Mouse (Mus musculus) kidney, adult 18-20 months (tissue): ENCODE measurements around the gene Rabep2.
"Not testable (repeated sequence)": the region's sequence is repeated elsewhere in the genome, so short reads cannot be mapped to it uniquely, and the experiment has no call there.

Source experiments
- DNase-seq: peaks from one replicate; pipeline ENCODE4 v3.0.0; 2021

The Rabep2 gene

GRCm38 (mm10) chr7:126428631-126429502 lies at the start of gene Rabep2:
Gene Rabep2, plus strand, starts transcription at chr7:126428759.
- DNase-seq, result peak; percentile 98

GRCm38 (mm10) chr7:126383565-126383964 lies 45.0 kb upstream of the Rabep2 start:
- DNase-seq, result no peak

- DNase-seq, result no peak
Observed at GRCm38 (mm10) chr7:126388185-126388584, 40.4 kb upstream of the Rabep2 start.

GRCm38 (mm10) chr7:126392086-126392884 lies 36.3 kb upstream of the Rabep2 start:
- DNase-seq, result not testable (repeated sequence)

GRCm38 (mm10) chr7:126396298-126397119 lies 32.0 kb upstream of the Rabep2 start, which contains the start of gene Nfatc2ip:
Gene Nfatc2ip, minus strand, starts transcription at chr7:126396737.
- peak; percentile 99 for DNase-seq

- DNase-seq, result no peak
Observed at GRCm38 (mm10) chr7:126397221-126397620, 31.3 kb upstream of the Rabep2 start.

- no peak for DNase-seq
Observed at GRCm38 (mm10) chr7:126397822-126398221, 30.7 kb upstream of the Rabep2 start.

GRCm38 (mm10) chr7:126399548-126399947 lies 29.0 kb upstream of the Rabep2 start:
- peak; percentile 84 for DNase-seq

GRCm38 (mm10) chr7:126402518-126402917 lies 26.0 kb upstream of the Rabep2 start:
- not testable (repeated sequence) for DNase-seq

- DNase-seq, result no peak
Observed at GRCm38 (mm10) chr7:126408686-126409085, 19.9 kb upstream of the Rabep2 start.

- DNase-seq, result no peak
Observed at GRCm38 (mm10) chr7:126411061-126411460, 17.5 kb upstream of the Rabep2 start.

- no peak for DNase-seq
Observed at GRCm38 (mm10) chr7:126414725-126415124, 13.8 kb upstream of the Rabep2 start, which contains the start of gene Cd19. Gene Cd19, minus strand, starts transcription at chr7:126414889.

GRCm38 (mm10) chr7:126416615-126417014 lies 11.9 kb upstream of the Rabep2 start:
- DNase-seq, result no peak

GRCm38 (mm10) chr7:126417045-126417444 lies 11.5 kb upstream of the Rabep2 start:
- no peak for DNase-seq

- no peak for DNase-seq
Observed at GRCm38 (mm10) chr7:126417606-126418005, 11.0 kb upstream of the Rabep2 start.

- no peak for DNase-seq
Observed at GRCm38 (mm10) chr7:126418496-126418895, 10.1 kb upstream of the Rabep2 start.

- no peak for DNase-seq
Observed at GRCm38 (mm10) chr7:126421756-126422155, 6.8 kb upstream of the Rabep2 start.

- no peak for DNase-seq
Observed at GRCm38 (mm10) chr7:126424161-126424560, 4.4 kb upstream of the Rabep2 start.

GRCm38 (mm10) chr7:126427323-126427860 lies 1.2 kb upstream of the Rabep2 start:
- DNase-seq, result no peak

GRCm38 (mm10) chr7:126428154-126428553 lies 405 bp upstream of the Rabep2 start:
- no peak for DNase-seq

- no peak for DNase-seq
Observed at GRCm38 (mm10) chr7:126429503-126429898, 942 bp downstream of the Rabep2 start.

- no peak for DNase-seq
Observed at GRCm38 (mm10) chr7:126430167-126430566, 1.6 kb downstream of the Rabep2 start.
